Mouse (Mus musculus) neural tube, embryonic 13.5 days (tissue): ENCODE results near the gene Fsip1. TPM values are rescaled to one million over a fixed set of nuclear protein-coding genes. Genes with fewer than 3 reads are reported as not detected.
A peak's percentile ranks its signal among the peaks of the same experiment; 100 is the strongest.

Experiments used
- ATAC-seq: fragments of 200-750 bp; cut with Nextera tagmentation; 2 replicates; pipeline ENCODE4 v1.8.0; 2017; ENCODE audit warnings: low read depth, mild to moderate bottlenecking, moderate TSS enrichment, moderate library complexity
- H3K27ac ChIP-seq: fragments of 300-500 bp; sonication (generic); replicated peaks from 2 replicates; pipeline ENCODE4 v1.5.1; 2015; ENCODE audit warnings: moderate library complexity, mild to moderate bottlenecking, inconsistent platforms
- H3K27me3 ChIP-seq: fragments of 300-500 bp; sonication (generic); 2 replicates; pipeline ENCODE4 v1.6.1; 2015; ENCODE audit warnings: mild to moderate bottlenecking, inconsistent platforms
- H3K36me3 ChIP-seq: fragments of 300-500 bp; sonication (generic); 2 replicates; pipeline ENCODE4 v1.6.1; 2015; ENCODE audit warnings: mild to moderate bottlenecking, inconsistent platforms
- H3K4me1 ChIP-seq: fragments of 300-500 bp; sonication (generic); replicated peaks from 2 replicates; pipeline ENCODE4 v1.6.1; 2015; ENCODE audit warnings: inconsistent platforms
- H3K4me2 ChIP-seq: fragments of 300-500 bp; sonication (generic); 2 replicates; pipeline ENCODE4 v1.6.1; 2015; ENCODE audit warnings: inconsistent platforms, mild to moderate bottlenecking, moderate library complexity
- H3K4me3 ChIP-seq: fragments of 300-500 bp; sonication (generic); 2 replicates; pipeline ENCODE4 v1.5.1; 2015; ENCODE audit warnings: mild to moderate bottlenecking, inconsistent platforms
- H3K9ac ChIP-seq: fragments of 300-500 bp; sonication (generic); 2 replicates; pipeline ENCODE4 v1.6.1; 2015; ENCODE audit warnings: moderate library complexity, mild to moderate bottlenecking, inconsistent platforms
- H3K9me3 ChIP-seq: fragments of 300-500 bp; sonication (generic); 2 replicates; pipeline ENCODE4 v1.6.1; 2016; ENCODE audit warnings: inconsistent platforms
- WGBS: fragments of 180-500 bp; shearing (Covaris S2); methylation state at CpG from one replicate; pipeline ENCODE4 v1.1.7; 2015; 5-methylcytosine and 5-hydroxymethylcytosine counted together
- microRNA-seq: library from miRNA; unstranded; fragments of <30 nt; microRNA quantifications from one replicate; pipeline ENCODE4, GENCODE M21; 2016
- polyA plus RNA-seq: library from polyadenylated mRNA; unstranded; fragments of >200 nt; fragmentation: Nextera tagmentation; extraction: Ambion mirVana; gene quantifications from 2 replicates; pipeline ENCODE4 v1.2.1, GENCODE M21; 2015

Fsip1 gene
- polyA plus RNA-seq, 1 experiment from 2014 or later = 2.0 TPM

- ATAC-seq = peak; percentile 34; the same call in 1 of the 2 replicates
- Histone ChIP-seq H3K9ac (peak overlapping the region; percentile 43), H3K4me3 (peak overlapping the region; percentile 47), H3K27me3 (peaks cover 29% of the 10 kb centered on the region), H3K9me3 (no peaks in the 10 kb centered on the region), H3K27ac (no peak overlapping the region), H3K4me2 (peak overlapping the region; percentile 82), H3K4me1 (peaks cover 22% of the 10 kb centered on the region), H3K36me3 (no peaks in the 10 kb centered on the region)
- WGBS = 41% methylated on average over 17 of the region's 17 CpGs
Measured at GRCm38 (mm10) chr2:118110225-118110915, 146.4 kb downstream of the Fsip1 start.

GRCm38 (mm10) chr2:118102169-118102568, 154.6 kb downstream of the Fsip1 start:
- no peak overlapping the region for H3K9ac ChIP-seq
- H3K36me3 ChIP-seq = no peaks in the 10 kb centered on the region
- no peak overlapping the region for H3K4me2 ChIP-seq
- ATAC-seq = no peak
- H3K4me1 ChIP-seq = no peaks in the 10 kb centered on the region
- no peak overlapping the region for H3K4me3 ChIP-seq
- H3K9me3 ChIP-seq = no peaks in the 10 kb centered on the region
- no peaks in the 10 kb centered on the region for H3K27me3 ChIP-seq
- WGBS = 47% methylated on average over 4 of the region's 4 CpGs
- H3K27ac ChIP-seq = no peak overlapping the region

- WGBS = 72% methylated on average over 4 of the region's 4 CpGs
- no peaks in the 10 kb centered on the region for H3K4me1 ChIP-seq
- H3K27me3 ChIP-seq = no peaks in the 10 kb centered on the region
- no peak overlapping the region for H3K4me2 ChIP-seq
- H3K27ac ChIP-seq = no peak overlapping the region
- ATAC-seq = no peak
- no peaks in the 10 kb centered on the region for H3K36me3 ChIP-seq
- no peak overlapping the region for H3K9ac ChIP-seq
- H3K4me3 ChIP-seq = no peak overlapping the region
- H3K9me3 ChIP-seq = no peaks in the 10 kb centered on the region
Measured at GRCm38 (mm10) chr2:118099104-118099503, 157.7 kb downstream of the Fsip1 start.

- Histone ChIP-seq H3K27me3 (no peaks in the 10 kb centered on the region), H3K9ac (no peak overlapping the region), H3K4me3 (no peak overlapping the region), H3K27ac (no peak overlapping the region), H3K9me3 (no peaks in the 10 kb centered on the region), H3K4me2 (no peak overlapping the region), H3K36me3 (no peaks in the 10 kb centered on the region), H3K4me1 (no peaks in the 10 kb centered on the region)
- WGBS = 90% methylated on average over 5 of the region's 5 CpGs
- no peak for ATAC-seq
Measured at GRCm38 (mm10) chr2:118091226-118091625, 165.5 kb downstream of the Fsip1 start.

GRCm38 (mm10) chr2:118087044-118087726, 169.6 kb downstream of the Fsip1 start:
- 70% methylated on average over 10 of the region's 10 CpGs for WGBS
- H3K36me3 ChIP-seq = no peaks in the 10 kb centered on the region
- H3K27me3 ChIP-seq = no peaks in the 10 kb centered on the region
- no peak for ATAC-seq
- no peaks in the 10 kb centered on the region for H3K9me3 ChIP-seq
- no peak overlapping the region for H3K4me2 ChIP-seq
- no peaks in the 10 kb centered on the region for H3K4me1 ChIP-seq
- no peak overlapping the region for H3K4me3 ChIP-seq
- H3K9ac ChIP-seq = no peak overlapping the region
- H3K27ac ChIP-seq = no peak overlapping the region

GRCm38 (mm10) chr2:118085647-118086046, 171.1 kb downstream of the Fsip1 start:
- Histone ChIP-seq H3K4me2 (no peak overlapping the region), H3K9me3 (no peaks in the 10 kb centered on the region), H3K36me3 (no peaks in the 10 kb centered on the region), H3K27ac (no peak overlapping the region), H3K27me3 (no peaks in the 10 kb centered on the region), H3K4me1 (no peaks in the 10 kb centered on the region), H3K4me3 (no peak overlapping the region), H3K9ac (no peak overlapping the region)
- WGBS = 73% methylated on average over 2 of the region's 2 CpGs
- ATAC-seq = no peak

GRCm38 (mm10) chr2:118084693-118085092, 172.1 kb downstream of the Fsip1 start:
- Histone ChIP-seq H3K4me2 (no peak overlapping the region), H3K36me3 (no peaks in the 10 kb centered on the region), H3K9me3 (no peaks in the 10 kb centered on the region), H3K27me3 (no peaks in the 10 kb centered on the region), H3K4me1 (no peaks in the 10 kb centered on the region), H3K27ac (no peak overlapping the region), H3K9ac (no peak overlapping the region), H3K4me3 (no peak overlapping the region)
- no peak for ATAC-seq
- 72% methylated on average over 3 of the region's 3 CpGs for WGBS

GRCm38 (mm10) chr2:118083652-118084051, 173.1 kb downstream of the Fsip1 start:
- WGBS = 85% methylated on average over 6 of the region's 6 CpGs
- no peaks in the 10 kb centered on the region for H3K4me1 ChIP-seq
- no peak for ATAC-seq

GRCm38 (mm10) chr2:118081581-118081980, 175.2 kb downstream of the Fsip1 start:
- Histone ChIP-seq H3K4me3 (no peak overlapping the region), H3K4me1 (no peaks in the 10 kb centered on the region), H3K27ac (no peak overlapping the region), H3K9ac (no peak overlapping the region), H3K36me3 (no peaks in the 10 kb centered on the region), H3K27me3 (no peaks in the 10 kb centered on the region), H3K4me2 (no peak overlapping the region), H3K9me3 (no peaks in the 10 kb centered on the region)
- ATAC-seq = no peak
- WGBS = 87% methylated on average over 5 of the region's 5 CpGs

More at GRCm38 (mm10) chr2:118083652-118084051, 173.1 kb downstream of the Fsip1 start:
- Histone ChIP-seq H3K9ac (no peak overlapping the region), H3K36me3 (no peaks in the 10 kb centered on the region), H3K4me2 (no peak overlapping the region), H3K4me3 (no peak overlapping the region), H3K27ac (no peak overlapping the region), H3K27me3 (no peaks in the 10 kb centered on the region), H3K9me3 (no peaks in the 10 kb centered on the region)

Small RNA genes within 50 kb of the gene (microRNA-seq; reads per million reads assigned to microRNA genes)
- gene Gm22800 = not detected

Other genes starting within 250 kb of the Fsip1 start
- gene Thbs1, start 145.1 kb downstream of the Fsip1 start, polyA plus RNA-seq = 6.6 and 11.0 TPM in 2 replicates
- 3.6 and 4.6 TPM in 2 replicates for gene Gpr176, start 116.5 kb upstream of the Fsip1 start, polyA plus RNA-seq
- 7.7 and 8.0 TPM in 2 replicates for gene Eif2ak4, start 131.7 kb upstream of the Fsip1 start, polyA plus RNA-seq
- gene Srp14, start 222.7 kb upstream of the Fsip1 start, polyA plus RNA-seq = 367 and 393 TPM in 2 replicates